ENCODE assay signal across 8 mouse cellular contexts in the genomic region with DNA sequence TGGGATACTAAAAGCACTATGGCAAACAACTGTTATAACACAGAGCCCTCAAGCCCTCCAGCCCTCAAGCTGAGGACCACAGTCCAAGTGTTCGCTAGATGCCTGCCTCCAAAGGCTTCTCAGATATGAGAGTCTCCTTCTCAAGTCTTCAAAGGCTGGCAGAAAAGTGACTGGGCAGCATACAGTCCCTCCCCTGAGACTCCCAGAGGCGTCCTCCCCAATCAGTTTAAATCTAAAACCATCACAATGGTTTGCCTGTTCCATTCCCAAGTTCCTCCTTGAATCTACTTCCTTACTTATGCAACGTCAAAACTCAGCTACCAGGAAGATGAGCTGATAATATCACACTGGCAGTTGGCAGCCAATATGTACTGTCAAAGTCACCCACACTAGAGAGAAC. TPM values are rescaled to one million over a fixed set of nuclear protein-coding genes. Genes with fewer than 3 reads are reported as not detected.
A peak's percentile ranks its signal among the peaks of the same experiment; 100 is the strongest.
DNase-seq lines count a peak whose midpoint lies in the region; ATAC-seq and TF ChIP-seq lines count a peak whose summit lies in the region.

A gene (plus strand): TSS at position 301 of the 400 bp plus-strand sequence.

- H3K36me3 ChIP-seq in intestine, postnatal 0 days (ENCODE audit: control insufficient read depth, insufficient read depth): peaks cover 5% of the 10 kb centered on the region
- H3K36me3 ChIP-seq in midbrain, embryonic 10.5 days: no peaks in the 10 kb centered on the region

- TF ChIP-seq CTCF in layer of hippocampus, adult 2 months (conservative IDR thresholded peaks at IDR 0.05): no peak
- TF ChIP-seq CTCF in bone marrow macrophage, adult 2 months (IDR thresholded peaks at IDR 0.05; ENCODE audit: low read depth, low read length): no peak
- TF ChIP-seq CTCF in intestine, postnatal 0 days (IDR thresholded peaks at IDR 0.05; ENCODE audit: low read depth): no peak

- peaks cover 17% of the 10 kb centered on the region for H3K4me1 ChIP-seq in bone marrow macrophage, adult 2 months (ENCODE audit: control insufficient read depth, insufficient read depth, low read length)
- H3K4me1 ChIP-seq in intestine, postnatal 0 days (replicated peaks; ENCODE audit: control insufficient read depth, insufficient read depth, low read length): no peaks in the 10 kb centered on the region
- H3K4me1 ChIP-seq in midbrain, embryonic 10.5 days: peaks cover 14% of the 10 kb centered on the region

- H3K9ac ChIP-seq in intestine, postnatal 0 days (ENCODE audit: low read depth, low read length): no peak within 1 kb of the TSS

- H3K4me2 ChIP-seq in intestine, postnatal 0 days (replicated peaks; ENCODE audit: low read depth): no peak within 1 kb of the TSS

- no peak within 1 kb of the TSS for H3K4me3 ChIP-seq in layer of hippocampus, adult 2 months
- no peak within 1 kb of the TSS for H3K4me3 ChIP-seq in bone marrow macrophage, adult 2 months (ENCODE audit: insufficient read depth, low read length)
- no peak within 1 kb of the TSS for H3K4me3 ChIP-seq in intestine, postnatal 0 days (ENCODE audit: low read depth, low read length)
- H3K4me3 ChIP-seq in midbrain, embryonic 10.5 days: no peak within 1 kb of the TSS

- DNase-seq in layer of hippocampus, adult 2 months (ENCODE audit: low spot score in 2 of 2): no peak
- no peak for DNase-seq in layer of hippocampus, adult 9-10 months (ENCODE audit: low spot score)
- DNase-seq in gastrocnemius, postnatal 4 days (ENCODE audit: low spot score in 2 of 2): no peak
- no peak for DNase-seq in midbrain, embryonic 10.5 days (ENCODE audit: low spot score)
- no peak for DNase-seq in right cerebral cortex, postnatal 36 days (ENCODE audit: low spot score in 2 of 2)
- DNase-seq in frontal cortex, postnatal 14 days (ENCODE audit: low spot score in 2 of 2): no peak

- no peak for TF ChIP-seq POLR2A in bone marrow macrophage, adult 2 months (IDR thresholded peaks at IDR 0.05; ENCODE audit: borderline replicate concordance, low read depth, low read length)

- WGBS in intestine, postnatal 0 days: 72% methylated on average over 3 of the region's 3 CpGs
- WGBS in midbrain, embryonic 10.5 days: 84% methylated on average over 3 of the region's 3 CpGs

- no peak for ATAC-seq in intestine, postnatal 0 days

- H3K27me3 ChIP-seq in intestine, postnatal 0 days (replicated peaks; ENCODE audit: control insufficient read depth, insufficient read depth, low read length): no peaks in the 10 kb centered on the region
- H3K27me3 ChIP-seq in midbrain, embryonic 10.5 days (ENCODE audit: low read depth, poor library complexity, severe bottlenecking): no peaks in the 10 kb centered on the region

- no peaks in the 10 kb centered on the region for H3K9me3 ChIP-seq in intestine, postnatal 0 days (ENCODE audit: control insufficient read depth)
- no peaks in the 10 kb centered on the region for H3K9me3 ChIP-seq in midbrain, embryonic 10.5 days (replicated peaks)

- no peak within 1 kb of the TSS for H3K27ac ChIP-seq in layer of hippocampus, adult 2 months
- peak within 1 kb of the TSS; percentile 39 for H3K27ac ChIP-seq in bone marrow macrophage, adult 2 months (ENCODE audit: insufficient read depth, low read depth, low read length)
- no peak within 1 kb of the TSS for H3K27ac ChIP-seq in intestine, postnatal 0 days (ENCODE audit: low read depth, low read length)
- no peak within 1 kb of the TSS for H3K27ac ChIP-seq in midbrain, embryonic 10.5 days (replicated peaks)

RNA-seq across cellular contexts. Expression of the gene that starts here (rescaled TPM):
- total RNA-seq in layer of hippocampus, adult 2 months (2021): 10 to 100 TPM; 24.5 to 29.3 TPM
- 103 and 112 TPM in 2 replicates for polyA plus RNA-seq in bone marrow macrophage, adult 2 months (2012; ENCODE audit: insufficient read depth, insufficient read length, missing spikeins)
- 10 to 100 TPM; 21.4 to 24.4 TPM for total RNA-seq in gastrocnemius, postnatal 4 days (2021)
- polyA plus RNA-seq in intestine, postnatal 0 days (2015; fragmentation: Nextera tagmentation; extraction: Ambion mirVana): 56.2 and 58.1 TPM in 2 replicates
- polyA plus RNA-seq in midbrain, embryonic 10.5 days (2016; fragmentation: Nextera tagmentation; extraction: Ambion mirVana): 110 and 123 TPM in 2 replicates
